Mouse (Mus musculus): ENCODE measurements at regions not wholly inside any gene's neighbourhood (a gene's known extent, or its start where the extent isn't known, plus 50 kb on each side); places are given as distances from the start of the nearest gene placed in this dataset.

DNA sequence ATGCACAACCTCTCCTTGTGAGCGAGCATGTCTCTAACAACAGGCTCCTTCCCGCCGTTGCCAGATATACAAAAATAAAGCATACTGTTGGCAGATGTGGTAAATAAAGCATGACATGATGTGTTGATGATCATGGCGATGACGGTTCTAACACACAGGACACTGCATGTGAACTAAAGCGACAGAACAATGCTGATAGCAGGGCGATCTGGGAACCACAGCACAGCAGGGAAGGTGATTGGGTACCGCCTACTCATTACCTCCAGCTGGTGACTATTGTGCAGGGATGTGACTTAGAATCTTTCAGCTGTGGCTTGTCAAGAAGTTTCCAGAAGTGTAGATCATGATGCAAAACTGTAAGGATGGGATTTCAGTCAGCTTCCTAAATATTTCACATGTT, 260.5 kb upstream of the Gria1 start:
- TF ChIP-seq CTCF (IDR thresholded peaks at IDR 0.05; ENCODE audit: control insufficient read depth, insufficient read depth, insufficient read length) (no peak), FOSL1 (IDR thresholded peaks at IDR 0.05; ENCODE audit: insufficient read depth, low read length, poor library complexity, severe bottlenecking) (no peak), USF1 (IDR thresholded peaks at IDR 0.05; ENCODE audit: low read depth) (no peak)

Measured in C2C12 (cell line).